Mouse (Mus musculus): ENCODE results near the gene Zbtb41.

DNA sequence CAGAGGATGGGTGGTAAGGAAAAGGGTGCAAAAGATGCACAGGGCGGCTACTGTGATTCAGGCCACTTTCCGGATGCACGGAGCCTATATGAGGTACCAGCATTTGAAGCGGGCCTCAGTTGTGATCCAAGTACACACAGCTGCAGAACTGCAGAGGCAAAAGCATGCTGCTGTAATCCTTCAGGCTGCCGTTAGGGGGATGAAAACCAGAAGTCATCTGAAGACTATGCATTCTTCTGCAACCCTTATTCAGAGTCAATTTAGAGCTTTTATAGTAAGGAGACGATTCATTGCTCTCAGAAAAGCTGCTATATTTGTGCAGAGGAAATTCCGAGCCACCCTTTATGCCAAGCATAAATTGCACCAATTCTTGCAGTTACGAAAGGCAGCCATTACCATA lies 58.2 kb downstream of the Zbtb41 start:
- TF ChIP-seq MAX (IDR thresholded peaks at IDR 0.05; ENCODE audit: low read depth) = no peak
- TF ChIP-seq POLR2A (IDR thresholded peaks at IDR 0.05; ENCODE audit: insufficient read length, low read depth) = no peak
- no peak for TF ChIP-seq TCF12 (IDR thresholded peaks at IDR 0.05; ENCODE audit: insufficient read depth, poor library complexity, severe bottlenecking)
- no peak for TF ChIP-seq CEBPB (IDR thresholded peaks at IDR 0.05; ENCODE audit: insufficient read depth, poor library complexity, severe bottlenecking)
- no peak for TF ChIP-seq USF1 (IDR thresholded peaks at IDR 0.05; ENCODE audit: low read depth)
- TF ChIP-seq REST (IDR thresholded peaks at IDR 0.05; ENCODE audit: insufficient read depth, insufficient read length) = no peak
- no peak for TF ChIP-seq POLR2AphosphoS2 (IDR thresholded peaks at IDR 0.05; ENCODE audit: insufficient read length, low read depth)
- no peak for TF ChIP-seq MYOG (IDR thresholded peaks at IDR 0.05; ENCODE audit: control insufficient read depth in 1 of 3, insufficient read depth in 1 of 3, insufficient read length in 2 of 3, low read depth in 2 of 3)

All from myocyte (in vitro differentiated cells).